Mouse (Mus musculus): ENCODE data around the gene Grb14. TPM values are rescaled to one million over a fixed set of nuclear protein-coding genes. Genes with fewer than 3 reads are reported as not detected.
A peak's percentile ranks its signal among the peaks of the same experiment; 100 is the strongest.

Grb14 gene
- polyA plus RNA-seq, 1 experiment from 2014 or later, result 4.3 TPM

- DNase-seq (ENCODE audit: low spot score) (no peak), ATAC-seq (replicated peaks; ENCODE audit: low FRiP score) (no peak)
- H3K27me3 ChIP-seq (ENCODE audit: control insufficient read depth, insufficient read depth, low read length), result no peaks in the 10 kb centered on the region
- H3K4me3 ChIP-seq (ENCODE audit: low read depth, low read length), result no peak overlapping the region
- WGBS, result 62% methylated on average over 5 of the region's 5 CpGs
- H3K4me1 ChIP-seq (replicated peaks; ENCODE audit: control insufficient read depth, insufficient read depth, low read length), result peaks cover 2% of the 10 kb centered on the region; the same call in 1 of the 2 replicates
- no peaks in the 10 kb centered on the region for H3K36me3 ChIP-seq (ENCODE audit: control insufficient read depth, insufficient read depth, low read length)
- no peak overlapping the region for H3K4me2 ChIP-seq (ENCODE audit: low read depth, low read length, severe bottlenecking)
- H3K27ac ChIP-seq (ENCODE audit: low read depth, low read length), result no peak overlapping the region
- H3K9me3 ChIP-seq (ENCODE audit: control insufficient read depth, low read length), result no peaks in the 10 kb centered on the region
- H3K9ac ChIP-seq (ENCODE audit: low read length), result no peak overlapping the region
Observed at GRCm38 (mm10) chr2:64971828-64972227, 53.0 kb downstream of the Grb14 start.

- no peaks in the 10 kb centered on the region for H3K27me3 ChIP-seq (ENCODE audit: control insufficient read depth, insufficient read depth, low read length)
- no peak overlapping the region for H3K4me2 ChIP-seq (ENCODE audit: low read depth, low read length, severe bottlenecking)
- DNase-seq (ENCODE audit: low spot score), result no peak
- H3K4me3 ChIP-seq (ENCODE audit: low read depth, low read length), result no peak overlapping the region
- WGBS, result 69% methylated on average over 8 of the region's 8 CpGs
- ATAC-seq (replicated peaks; ENCODE audit: low FRiP score), result no peak
- no peaks in the 10 kb centered on the region for H3K9me3 ChIP-seq (ENCODE audit: control insufficient read depth, low read length)
- no peaks in the 10 kb centered on the region for H3K36me3 ChIP-seq (ENCODE audit: control insufficient read depth, insufficient read depth, low read length)
- H3K27ac ChIP-seq (ENCODE audit: low read depth, low read length), result no peak overlapping the region
- H3K9ac ChIP-seq (ENCODE audit: low read length), result no peak overlapping the region
- H3K4me1 ChIP-seq (replicated peaks; ENCODE audit: control insufficient read depth, insufficient read depth, low read length), result peaks cover 2% of the 10 kb centered on the region; the same call in 1 of the 2 replicates
Observed at GRCm38 (mm10) chr2:64970992-64971391, 53.8 kb downstream of the Grb14 start.

- WGBS, result 79% methylated on average over 6 of the region's 6 CpGs
- H3K4me3 ChIP-seq (ENCODE audit: low read depth, low read length), result no peak overlapping the region
- no peak overlapping the region for H3K27ac ChIP-seq (ENCODE audit: low read depth, low read length)
- H3K9ac ChIP-seq (ENCODE audit: low read length), result no peak overlapping the region
- no peaks in the 10 kb centered on the region for H3K27me3 ChIP-seq (ENCODE audit: control insufficient read depth, insufficient read depth, low read length)
- H3K36me3 ChIP-seq (ENCODE audit: control insufficient read depth, insufficient read depth, low read length), result no peaks in the 10 kb centered on the region
- peak; percentile 48 for ATAC-seq (replicated peaks; ENCODE audit: low FRiP score)
- H3K4me1 ChIP-seq (replicated peaks; ENCODE audit: control insufficient read depth, insufficient read depth, low read length), result peaks cover 2% of the 10 kb centered on the region; the same call in 1 of the 2 replicates
- no peaks in the 10 kb centered on the region for H3K9me3 ChIP-seq (ENCODE audit: control insufficient read depth, low read length)
- no peak for DNase-seq (ENCODE audit: low spot score)
- no peak overlapping the region for H3K4me2 ChIP-seq (ENCODE audit: low read depth, low read length, severe bottlenecking)
Observed at GRCm38 (mm10) chr2:64966893-64967444, 57.8 kb downstream of the Grb14 start.

- H3K4me3 ChIP-seq (ENCODE audit: low read depth, low read length), result no peak overlapping the region
- no peak overlapping the region for H3K27ac ChIP-seq (ENCODE audit: low read depth, low read length)
- H3K9me3 ChIP-seq (ENCODE audit: control insufficient read depth, low read length), result no peaks in the 10 kb centered on the region
- 90% methylated on average over 6 of the region's 6 CpGs for WGBS
- H3K9ac ChIP-seq (ENCODE audit: low read length), result no peak overlapping the region
- no peaks in the 10 kb centered on the region for H3K27me3 ChIP-seq (ENCODE audit: control insufficient read depth, insufficient read depth, low read length)
- no peak for ATAC-seq (replicated peaks; ENCODE audit: low FRiP score)
- H3K4me2 ChIP-seq (ENCODE audit: low read depth, low read length, severe bottlenecking), result no peak overlapping the region
- no peak for DNase-seq (ENCODE audit: low spot score)
- H3K36me3 ChIP-seq (ENCODE audit: control insufficient read depth, insufficient read depth, low read length), result no peaks in the 10 kb centered on the region
- H3K4me1 ChIP-seq (replicated peaks; ENCODE audit: control insufficient read depth, insufficient read depth, low read length), result peaks cover 2% of the 10 kb centered on the region; the same call in 1 of the 2 replicates
Observed at GRCm38 (mm10) chr2:64966323-64966722, 58.5 kb downstream of the Grb14 start.

- DNase-seq (ENCODE audit: low spot score) (no peak), ATAC-seq (replicated peaks; ENCODE audit: low FRiP score) (peak; percentile 67)
- Histone ChIP-seq H3K27me3 (ENCODE audit: control insufficient read depth, insufficient read depth, low read length) (no peaks in the 10 kb centered on the region), H3K4me1 (replicated peaks; ENCODE audit: control insufficient read depth, insufficient read depth, low read length) (peaks cover 2% of the 10 kb centered on the region; the same call in 1 of the 2 replicates), H3K4me3 (ENCODE audit: low read depth, low read length) (no peak overlapping the region), H3K9ac (ENCODE audit: low read length) (no peak overlapping the region), H3K27ac (ENCODE audit: low read depth, low read length) (no peak overlapping the region), H3K4me2 (ENCODE audit: low read depth, low read length, severe bottlenecking) (no peak overlapping the region), H3K36me3 (ENCODE audit: control insufficient read depth, insufficient read depth, low read length) (no peaks in the 10 kb centered on the region), H3K9me3 (ENCODE audit: control insufficient read depth, low read length) (no peaks in the 10 kb centered on the region)
- 26% methylated on average over 5 of the region's 5 CpGs for WGBS
Observed at GRCm38 (mm10) chr2:64965227-64965864, 59.4 kb downstream of the Grb14 start.

- ATAC-seq (replicated peaks; ENCODE audit: low FRiP score) (no peak), DNase-seq (ENCODE audit: low spot score) (no peak)
- 66% methylated on average over 4 of the region's 4 CpGs for WGBS
- H3K4me3 ChIP-seq (ENCODE audit: low read depth, low read length), result no peak overlapping the region
- H3K27me3 ChIP-seq (ENCODE audit: control insufficient read depth, insufficient read depth, low read length), result no peaks in the 10 kb centered on the region
- H3K27ac ChIP-seq (ENCODE audit: low read depth, low read length), result no peak overlapping the region
- peaks cover 1% of the 10 kb centered on the region; the same call in 1 of the 2 replicates for H3K4me1 ChIP-seq (replicated peaks; ENCODE audit: control insufficient read depth, insufficient read depth, low read length)
- no peaks in the 10 kb centered on the region for H3K9me3 ChIP-seq (ENCODE audit: control insufficient read depth, low read length)
- H3K36me3 ChIP-seq (ENCODE audit: control insufficient read depth, insufficient read depth, low read length), result no peaks in the 10 kb centered on the region
- no peak overlapping the region for H3K4me2 ChIP-seq (ENCODE audit: low read depth, low read length, severe bottlenecking)
- H3K9ac ChIP-seq (ENCODE audit: low read length), result no peak overlapping the region
Observed at GRCm38 (mm10) chr2:64962196-64962595, 62.6 kb downstream of the Grb14 start.

GRCm38 (mm10) chr2:64961381-64961780 lies 63.4 kb downstream of the Grb14 start:
- Histone ChIP-seq H3K4me3 (ENCODE audit: low read depth, low read length) (no peak overlapping the region), H3K4me1 (replicated peaks; ENCODE audit: control insufficient read depth, insufficient read depth, low read length) (no peaks in the 10 kb centered on the region; the same call in 1 of the 2 replicates), H3K36me3 (ENCODE audit: control insufficient read depth, insufficient read depth, low read length) (no peaks in the 10 kb centered on the region), H3K9ac (ENCODE audit: low read length) (no peak overlapping the region), H3K9me3 (ENCODE audit: control insufficient read depth, low read length) (no peaks in the 10 kb centered on the region), H3K4me2 (ENCODE audit: low read depth, low read length, severe bottlenecking) (no peak overlapping the region), H3K27ac (ENCODE audit: low read depth, low read length) (no peak overlapping the region), H3K27me3 (ENCODE audit: control insufficient read depth, insufficient read depth, low read length) (no peaks in the 10 kb centered on the region)
- DNase-seq (ENCODE audit: low spot score), result no peak
- WGBS, result 70% methylated on average over 3 of the region's 3 CpGs
- no peak for ATAC-seq (replicated peaks; ENCODE audit: low FRiP score)

GRCm38 (mm10) chr2:64959657-64960056 lies 65.1 kb downstream of the Grb14 start:
- no peaks in the 10 kb centered on the region for H3K27me3 ChIP-seq (ENCODE audit: control insufficient read depth, insufficient read depth, low read length)

GRCm38 (mm10) chr2:64955441-64955840 lies 69.3 kb downstream of the Grb14 start:
- no peak overlapping the region for H3K9ac ChIP-seq (ENCODE audit: low read length)
- H3K4me2 ChIP-seq (ENCODE audit: low read depth, low read length, severe bottlenecking), result no peak overlapping the region
- no peaks in the 10 kb centered on the region for H3K4me1 ChIP-seq (replicated peaks; ENCODE audit: control insufficient read depth, insufficient read depth, low read length)
- H3K27me3 ChIP-seq (ENCODE audit: control insufficient read depth, insufficient read depth, low read length), result no peaks in the 10 kb centered on the region
- H3K27ac ChIP-seq (ENCODE audit: low read depth, low read length), result no peak overlapping the region
- H3K4me3 ChIP-seq (ENCODE audit: low read depth, low read length), result no peak overlapping the region
- H3K36me3 ChIP-seq (ENCODE audit: control insufficient read depth, insufficient read depth, low read length), result no peaks in the 10 kb centered on the region
- H3K9me3 ChIP-seq (ENCODE audit: control insufficient read depth, low read length), result no peaks in the 10 kb centered on the region
- ATAC-seq (replicated peaks; ENCODE audit: low FRiP score) (no peak), DNase-seq (ENCODE audit: low spot score) (no peak)
- WGBS, result 75% methylated on average over 1 of the region's 1 CpGs

More at GRCm38 (mm10) chr2:64959657-64960056, 65.1 kb downstream of the Grb14 start:
- no peaks in the 10 kb centered on the region for H3K36me3 ChIP-seq (ENCODE audit: control insufficient read depth, insufficient read depth, low read length)
- 86% methylated on average over 4 of the region's 4 CpGs for WGBS
- H3K9ac ChIP-seq (ENCODE audit: low read length), result no peak overlapping the region
- no peak for DNase-seq (ENCODE audit: low spot score)
- no peak for ATAC-seq (replicated peaks; ENCODE audit: low FRiP score)
- no peak overlapping the region for H3K4me2 ChIP-seq (ENCODE audit: low read depth, low read length, severe bottlenecking)
- H3K4me1 ChIP-seq (replicated peaks; ENCODE audit: control insufficient read depth, insufficient read depth, low read length), result no peaks in the 10 kb centered on the region; the same call in 1 of the 2 replicates
- no peaks in the 10 kb centered on the region for H3K9me3 ChIP-seq (ENCODE audit: control insufficient read depth, low read length)
- no peak overlapping the region for H3K27ac ChIP-seq (ENCODE audit: low read depth, low read length)
- no peak overlapping the region for H3K4me3 ChIP-seq (ENCODE audit: low read depth, low read length)

Measured in forebrain, embryonic 11.5 days (tissue).